Mouse (Mus musculus): ENCODE measurements around the gene Dhx35. TPM values are rescaled to one million over a fixed set of nuclear protein-coding genes. Genes with fewer than 3 reads are reported as not detected.

Gene Dhx35
- total and polyA plus RNA-seq, 2 experiments from 2014 or later: 13.4 to 30.7 TPM

DNA sequence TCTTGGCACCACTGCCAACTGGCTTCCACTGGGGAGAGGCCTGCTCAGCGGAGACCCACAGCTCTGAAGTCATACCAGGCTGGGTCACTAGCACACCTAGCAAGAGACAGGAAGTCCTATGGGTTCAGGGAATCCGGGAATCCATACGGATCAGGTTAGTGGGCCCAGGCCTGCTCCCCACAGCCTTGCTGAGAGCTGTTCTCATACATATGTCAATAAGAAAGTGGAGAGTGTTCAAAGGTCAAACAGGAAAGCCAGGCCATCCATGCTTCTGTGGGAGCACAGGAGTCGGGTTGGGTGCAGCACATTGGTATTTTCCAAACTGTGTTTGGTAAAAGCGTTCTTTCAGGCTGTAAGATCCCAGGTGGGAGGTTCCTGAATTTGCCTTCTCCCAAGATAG, 32.3 kb upstream of the Dhx35 start:
- WGBS: 87% methylated on average over 5 of the region's 5 CpGs
- ATAC-seq (ENCODE audit: insufficient read depth, low read depth): no peak

DNA sequence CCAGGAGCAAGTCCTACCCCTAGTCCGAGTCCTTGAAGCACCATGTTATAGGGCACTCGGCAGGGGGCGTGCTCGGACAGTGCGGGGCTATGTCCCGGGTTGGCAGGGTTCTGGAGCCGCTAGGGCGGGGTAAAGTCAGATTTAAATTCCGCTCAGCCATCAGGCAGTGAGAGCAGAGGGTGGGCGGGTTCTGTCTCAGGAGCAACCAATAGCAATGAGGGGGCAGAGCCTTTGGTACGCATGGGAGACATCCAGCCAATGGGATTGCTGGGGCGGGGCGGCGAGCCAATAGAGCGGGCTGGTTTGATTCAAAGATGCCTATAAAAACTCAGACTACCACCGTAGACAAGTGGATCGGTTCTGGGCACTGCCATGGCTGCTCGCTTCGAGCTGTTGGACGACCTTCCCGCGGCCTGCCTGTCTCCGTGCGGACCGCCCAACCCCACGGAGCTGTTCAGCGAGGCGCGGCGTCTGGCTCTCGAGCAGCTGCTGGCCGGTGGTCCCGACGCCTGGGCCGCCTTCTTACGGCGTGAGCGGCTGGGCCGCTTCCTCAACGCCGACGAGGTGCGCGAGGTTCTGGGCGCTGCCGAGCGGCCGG, 26.8 kb upstream of the Dhx35 start, which contains the start of gene Fam83d:
Fam83d (plus strand) TSS at position 352 of the 598 bp plus-strand sequence.
- ATAC-seq (ENCODE audit: insufficient read depth, low read depth) (peak; percentile 99), DNase-seq (ENCODE audit: low spot score) (peak; percentile 99)
- Histone ChIP-seq H3K9ac (replicated peaks; ENCODE audit: low read depth, low read length) (peak within 1 kb of the TSS; percentile 74), H3K27ac (ENCODE audit: low read depth) (peak within 1 kb of the TSS; percentile 70), H3K4me3 (ENCODE audit: low read depth, low read length) (peak within 1 kb of the TSS; percentile 82), H3K4me1 (ENCODE audit: control insufficient read depth, insufficient read depth) (peaks cover 33% of the 10 kb centered on the region), H3K4me2 (ENCODE audit: low read depth, low read length) (peak within 1 kb of the TSS; percentile 100), H3K27me3 (ENCODE audit: control insufficient read depth, insufficient read depth, low read length) (no peaks in the 10 kb centered on the region), H3K9me3 (replicated peaks; ENCODE audit: control insufficient read depth, low read length) (no peaks in the 10 kb centered on the region), H3K36me3 (replicated peaks; ENCODE audit: control insufficient read depth, insufficient read depth, low read length) (no peaks in the 10 kb centered on the region)
- TF ChIP-seq CTCF (IDR thresholded peaks at IDR 0.05; ENCODE audit: low read depth) (peak; percentile 87), EP300 (IDR thresholded peaks at IDR 0.05; ENCODE audit: low read depth) (no peak)
- under 1% methylated on average over 44 of the region's 48 CpGs for WGBS

More for the DNA sequence above, 32.3 kb upstream of the Dhx35 start:
- Histone ChIP-seq H3K4me3 (ENCODE audit: low read depth, low read length) (no peak overlapping the region), H3K36me3 (replicated peaks; ENCODE audit: control insufficient read depth, insufficient read depth, low read length) (no peaks in the 10 kb centered on the region), H3K4me2 (ENCODE audit: low read depth, low read length) (no peak overlapping the region), H3K4me1 (ENCODE audit: control insufficient read depth, insufficient read depth) (no peaks in the 10 kb centered on the region), H3K27me3 (ENCODE audit: control insufficient read depth, insufficient read depth, low read length) (no peaks in the 10 kb centered on the region), H3K27ac (ENCODE audit: low read depth) (no peak overlapping the region), H3K9ac (replicated peaks; ENCODE audit: low read depth, low read length) (no peak overlapping the region), H3K9me3 (replicated peaks; ENCODE audit: control insufficient read depth, low read length) (no peaks in the 10 kb centered on the region)
- no peak for DNase-seq (ENCODE audit: low spot score)
- TF ChIP-seq EP300 (IDR thresholded peaks at IDR 0.05; ENCODE audit: low read depth): no peak
- no peak for TF ChIP-seq CTCF (IDR thresholded peaks at IDR 0.05; ENCODE audit: low read depth)

DNA sequence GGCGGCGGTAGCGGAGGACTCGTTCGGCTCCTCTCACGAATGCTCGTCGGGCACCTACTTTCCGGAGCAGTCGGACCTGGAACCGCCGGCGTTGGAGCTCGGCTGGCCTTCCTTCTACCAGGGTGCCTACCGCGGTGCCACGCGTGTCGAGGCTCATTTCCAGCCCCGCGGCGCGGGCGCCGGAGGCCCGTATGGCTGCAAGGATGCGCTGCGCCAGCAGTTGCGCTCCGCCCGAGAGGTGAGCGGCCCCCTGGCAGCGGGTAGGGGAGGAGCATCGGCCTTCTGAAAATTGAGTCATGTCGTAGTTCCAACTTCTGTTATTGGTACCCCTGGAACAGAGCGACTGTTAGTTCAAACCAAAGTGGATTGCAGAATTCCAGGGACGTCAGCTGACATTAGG, 26.3 kb upstream of the Dhx35 start:
- Histone ChIP-seq H3K36me3 (replicated peaks; ENCODE audit: control insufficient read depth, insufficient read depth, low read length) (no peaks in the 10 kb centered on the region), H3K9me3 (replicated peaks; ENCODE audit: control insufficient read depth, low read length) (no peaks in the 10 kb centered on the region), H3K27me3 (ENCODE audit: control insufficient read depth, insufficient read depth, low read length) (no peaks in the 10 kb centered on the region), H3K9ac (replicated peaks; ENCODE audit: low read depth, low read length) (peak overlapping the region; percentile 74), H3K4me1 (ENCODE audit: control insufficient read depth, insufficient read depth) (peaks cover 33% of the 10 kb centered on the region), H3K27ac (ENCODE audit: low read depth) (peak overlapping the region; percentile 70), H3K4me3 (ENCODE audit: low read depth, low read length) (peak overlapping the region; percentile 82), H3K4me2 (ENCODE audit: low read depth, low read length) (peak overlapping the region; percentile 100)
- peak; percentile 22 for ATAC-seq (ENCODE audit: insufficient read depth, low read depth)
- under 1% methylated on average over 37 of the region's 37 CpGs for WGBS
- DNase-seq (ENCODE audit: low spot score): no peak
- no peak for TF ChIP-seq EP300 (IDR thresholded peaks at IDR 0.05; ENCODE audit: low read depth)
- TF ChIP-seq CTCF (IDR thresholded peaks at IDR 0.05; ENCODE audit: low read depth): no peak

DNA sequence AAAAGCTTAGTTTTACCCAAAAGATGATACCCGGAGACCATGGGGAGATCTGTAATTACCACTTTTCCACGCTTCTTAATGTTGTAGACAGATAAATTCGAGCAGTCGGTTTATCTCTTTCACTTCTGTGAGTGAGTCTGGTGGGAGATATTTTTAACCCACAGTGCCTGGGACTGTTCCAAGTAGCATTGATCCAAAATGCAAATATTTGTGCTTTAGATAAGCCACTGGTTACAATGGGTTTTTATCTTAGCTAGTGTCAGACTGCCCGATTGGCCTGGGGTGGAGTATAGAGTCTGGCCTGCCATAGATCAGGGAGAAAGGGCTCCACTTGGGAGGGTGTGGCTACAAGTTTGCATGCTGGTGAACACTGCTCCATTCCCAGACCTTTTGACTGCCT, 25.8 kb upstream of the Dhx35 start:
- H3K27me3 ChIP-seq (ENCODE audit: control insufficient read depth, insufficient read depth, low read length): no peaks in the 10 kb centered on the region
- WGBS: 2% methylated on average over 5 of the region's 5 CpGs
- 0 out of 2 replicates have a peak overlapping the region, but pooled peaks have one; percentile 12 for H3K27ac ChIP-seq (ENCODE audit: low read depth)
- H3K4me3 ChIP-seq (ENCODE audit: low read depth, low read length): peak overlapping the region; percentile 82
- H3K4me2 ChIP-seq (ENCODE audit: low read depth, low read length): peak overlapping the region; percentile 100
- H3K9ac ChIP-seq (replicated peaks; ENCODE audit: low read depth, low read length): peak overlapping the region; percentile 43
- ATAC-seq (ENCODE audit: insufficient read depth, low read depth) (no peak), DNase-seq (ENCODE audit: low spot score) (no peak)
- TF ChIP-seq CTCF (IDR thresholded peaks at IDR 0.05; ENCODE audit: low read depth) (no peak), EP300 (IDR thresholded peaks at IDR 0.05; ENCODE audit: low read depth) (no peak)
- H3K4me1 ChIP-seq (ENCODE audit: control insufficient read depth, insufficient read depth): peaks cover 36% of the 10 kb centered on the region
- no peaks in the 10 kb centered on the region for H3K36me3 ChIP-seq (replicated peaks; ENCODE audit: control insufficient read depth, insufficient read depth, low read length)
- no peaks in the 10 kb centered on the region for H3K9me3 ChIP-seq (replicated peaks; ENCODE audit: control insufficient read depth, low read length)

DNA sequence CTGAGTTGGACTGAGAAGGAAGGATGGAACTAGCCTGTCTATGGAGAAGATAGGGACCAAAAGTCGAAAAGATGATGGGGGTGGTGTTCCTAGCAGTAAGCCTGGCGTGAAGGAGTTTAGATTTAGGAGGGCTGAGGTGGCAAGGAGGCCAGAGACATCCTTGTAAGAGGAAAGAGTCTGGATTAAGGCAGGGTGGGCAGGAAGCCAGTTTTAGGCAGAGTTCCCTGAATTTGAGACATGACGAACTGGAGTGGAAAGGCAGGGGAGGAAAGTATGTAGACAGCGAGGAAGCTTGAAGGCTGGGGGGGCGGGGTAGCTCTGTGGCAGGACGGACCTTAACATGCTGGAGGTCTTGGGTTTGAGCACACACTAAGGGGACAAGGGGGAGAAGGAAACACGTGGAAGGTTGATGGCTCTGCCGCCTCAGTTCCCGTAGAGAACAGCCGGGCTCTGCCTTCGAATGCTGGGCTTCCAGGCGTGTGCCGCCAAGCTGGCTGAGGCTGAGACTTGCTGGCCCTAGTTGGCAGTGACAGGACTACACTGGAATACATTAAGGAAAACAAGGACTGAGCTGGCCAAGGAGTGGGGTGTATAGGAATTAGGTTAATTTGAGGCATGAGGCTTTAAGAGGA, 24.4 kb upstream of the Dhx35 start:
- H3K9ac ChIP-seq (replicated peaks; ENCODE audit: low read depth, low read length): peak overlapping the region; percentile 43; the same call in 1 of the 2 replicates
- TF ChIP-seq EP300 (IDR thresholded peaks at IDR 0.05; ENCODE audit: low read depth): no peak
- no peak for TF ChIP-seq CTCF (IDR thresholded peaks at IDR 0.05; ENCODE audit: low read depth)
- peak overlapping the region; percentile 100 for H3K4me2 ChIP-seq (ENCODE audit: low read depth, low read length)
- DNase-seq (ENCODE audit: low spot score) (no peak), ATAC-seq (ENCODE audit: insufficient read depth, low read depth) (no peak)
- H3K9me3 ChIP-seq (replicated peaks; ENCODE audit: control insufficient read depth, low read length): no peaks in the 10 kb centered on the region
- no peaks in the 10 kb centered on the region for H3K27me3 ChIP-seq (ENCODE audit: control insufficient read depth, insufficient read depth, low read length)
- WGBS: 18% methylated on average over 13 of the region's 13 CpGs
- no peaks in the 10 kb centered on the region for H3K36me3 ChIP-seq (replicated peaks; ENCODE audit: control insufficient read depth, insufficient read depth, low read length)
- no peak overlapping the region for H3K27ac ChIP-seq (ENCODE audit: low read depth)
- H3K4me3 ChIP-seq (ENCODE audit: low read depth, low read length): peak overlapping the region; percentile 82
- peaks cover 42% of the 10 kb centered on the region for H3K4me1 ChIP-seq (ENCODE audit: control insufficient read depth, insufficient read depth)

Data from heart, postnatal 0 days (tissue).